19 mouse cellular contexts compared by ENCODE assay signal in genomic region chr1:72720115-72720725, GRCm38 (mm10). TPM values are rescaled to one million over a fixed set of nuclear protein-coding genes. Genes with fewer than 3 reads are reported as not detected.
A peak's percentile ranks its signal among the peaks of the same experiment; 100 is the strongest.
DNase-seq lines count a peak whose midpoint lies in the region; ATAC-seq lines count a peak whose summit lies in the region.
"Had no signal": no experiment of that assay in that cellular context is flagged by ENCODE, and none has a peak within 500 bp of the region (broad histone marks: within the 10 kb centered on the region; RNA-seq: fewer than 3 reads in every experiment).

No protein-coding gene starts in this region.

- no peaks in the 10 kb centered on the region for H3K27me3 ChIP-seq in kidney, embryonic 16.5 days (ENCODE audit: insufficient read depth, low read length)
- H3K27me3 ChIP-seq in hindbrain, embryonic 14.5 days (ENCODE audit: control insufficient read depth, insufficient read depth, low read length): no peaks in the 10 kb centered on the region
- H3K27me3 ChIP-seq in neural tube, embryonic 13.5 days: no peaks in the 10 kb centered on the region
- H3K27me3 ChIP-seq: embryonic facial prominence, embryonic 13.5 days; limb, embryonic 12.5 days; lung, embryonic 15.5 days had no signal

- no peaks in the 10 kb centered on the region for H3K9me3 ChIP-seq in kidney, embryonic 16.5 days (ENCODE audit: low read length)
- no peaks in the 10 kb centered on the region for H3K9me3 ChIP-seq in hindbrain, embryonic 14.5 days (ENCODE audit: control insufficient read depth, low read length)
- no peaks in the 10 kb centered on the region for H3K9me3 ChIP-seq in neural tube, embryonic 13.5 days
- H3K9me3 ChIP-seq: embryonic facial prominence, embryonic 13.5 days; limb, embryonic 12.5 days; lung, embryonic 15.5 days had no signal

- H3K36me3 ChIP-seq in kidney, embryonic 16.5 days (ENCODE audit: insufficient read depth, low read length): peaks cover 7% of the 10 kb centered on the region; the same call in 1 of the 2 replicates
- peaks cover 16% of the 10 kb centered on the region; the same call in 1 of the 2 replicates for H3K36me3 ChIP-seq in hindbrain, embryonic 14.5 days (replicated peaks; ENCODE audit: control insufficient read depth, insufficient read depth)
- peaks cover 19% of the 10 kb centered on the region for H3K36me3 ChIP-seq in neural tube, embryonic 13.5 days

- H3K4me2 ChIP-seq in kidney, embryonic 16.5 days (replicated peaks; ENCODE audit: low read depth, low read length): no peak overlapping the region
- no peak overlapping the region for H3K4me2 ChIP-seq in hindbrain, embryonic 14.5 days (replicated peaks)
- no peak overlapping the region for H3K4me2 ChIP-seq in neural tube, embryonic 13.5 days
- H3K4me2 ChIP-seq: embryonic facial prominence, embryonic 13.5 days; limb, embryonic 12.5 days; lung, embryonic 15.5 days had no signal

- 53% methylated on average over 6 of the region's 6 CpGs for WGBS in kidney, embryonic 16.5 days
- WGBS in hindbrain, embryonic 14.5 days: 15% methylated on average over 6 of the region's 6 CpGs
- 18% methylated on average over 6 of the region's 6 CpGs for WGBS in neural tube, embryonic 13.5 days

- H3K4me3 ChIP-seq in kidney, embryonic 16.5 days (ENCODE audit: low read length): no peak overlapping the region
- no peak overlapping the region for H3K4me3 ChIP-seq in hindbrain, embryonic 14.5 days (replicated peaks; ENCODE audit: low read length)
- no peak overlapping the region for H3K4me3 ChIP-seq in neural tube, embryonic 13.5 days
- H3K4me3 ChIP-seq: embryonic facial prominence, embryonic 13.5 days; heart, adult 2 months; limb, embryonic 12.5 days; lung, embryonic 15.5 days had no signal

- H3K9ac ChIP-seq in kidney, embryonic 16.5 days (replicated peaks; ENCODE audit: low read length): no peak overlapping the region
- H3K9ac ChIP-seq in hindbrain, embryonic 14.5 days: no peak overlapping the region
- no peak overlapping the region for H3K9ac ChIP-seq in neural tube, embryonic 13.5 days
- H3K9ac ChIP-seq: embryonic facial prominence, embryonic 13.5 days; limb, embryonic 12.5 days; lung, embryonic 15.5 days had no signal

- 0 out of 2 replicates have a peak, but pooled peaks have one; percentile 16 for ATAC-seq in kidney, embryonic 16.5 days (ENCODE audit: low FRiP score, low TSS enrichment)
- ATAC-seq in hindbrain, embryonic 14.5 days (ENCODE audit: low FRiP score): peak; percentile 81
- peak; percentile 66 for ATAC-seq in neural tube, embryonic 13.5 days (ENCODE audit: low read depth)

- no peak for DNase-seq in kidney, adult 8-10 months
- peak; percentile 39 for DNase-seq in embryo, embryonic 11 days
- peak; percentile 57 for DNase-seq in hindbrain, embryonic 14.5 days (ENCODE audit: low spot score)
- no peak for DNase-seq in gastrocnemius, adult 18-20 months (ENCODE audit: low spot score)
- no peak for DNase-seq in liver
- DNase-seq: adrenal gland, postnatal 36 days; cerebellum, adult 18-20 months; heart, adult 2 months; heart, postnatal 36 days; retina, postnatal 1 day; thymus, postnatal 4 days had no signal

- H3K27ac ChIP-seq in kidney, embryonic 16.5 days (ENCODE audit: low read length): no peak overlapping the region
- no peak overlapping the region for H3K27ac ChIP-seq in hindbrain, embryonic 14.5 days
- no peak overlapping the region for H3K27ac ChIP-seq in neural tube, embryonic 13.5 days (replicated peaks)
- H3K27ac ChIP-seq: embryonic facial prominence, embryonic 13.5 days; heart, adult 2 months; limb, embryonic 12.5 days; lung, embryonic 15.5 days had no signal

- H3K4me1 ChIP-seq in kidney, embryonic 16.5 days (ENCODE audit: insufficient read depth, low read length): no peaks in the 10 kb centered on the region
- H3K4me1 ChIP-seq in hindbrain, embryonic 14.5 days (replicated peaks; ENCODE audit: control insufficient read depth, insufficient read depth, low read length): no peaks in the 10 kb centered on the region
- peaks cover 11% of the 10 kb centered on the region for H3K4me1 ChIP-seq in neural tube, embryonic 13.5 days (replicated peaks)
- H3K4me1 ChIP-seq: embryonic facial prominence, embryonic 13.5 days; limb, embryonic 12.5 days had no signal

RNA-seq across cellular contexts. Expression of gene Rpl37a, which starts 9.1 kb away (rescaled TPM):
- polyA plus RNA-seq in kidney, embryonic 16.5 days (2015; fragmentation: Nextera tagmentation; extraction: Ambion mirVana): 1,455 and 1,531 TPM in 2 replicates
- polyA plus RNA-seq in hindbrain, embryonic 14.5 days (2014; fragmentation: Nextera tagmentation; extraction: Ambion mirVana): 1,010 and 1,289 TPM in 2 replicates
- 999 and 1,146 TPM in 2 replicates for polyA plus RNA-seq in neural tube, embryonic 13.5 days (2015; fragmentation: Nextera tagmentation; extraction: Ambion mirVana)
- total RNA-seq in gastrocnemius, adult 18-20 months (2021): 100 to 1,000 TPM; 566 to 581 TPM

RNA-seq across cellular contexts. Expression of gene Ankar, which starts 19.8 kb away (rescaled TPM):
- 0.05 TPM in 1 of 2 replicates, not detected in the other for polyA plus RNA-seq in kidney, embryonic 16.5 days (2015; fragmentation: Nextera tagmentation; extraction: Ambion mirVana)
- polyA plus RNA-seq in hindbrain, embryonic 14.5 days (2014; fragmentation: Nextera tagmentation; extraction: Ambion mirVana): not detected in 2 replicates
- polyA plus RNA-seq in neural tube, embryonic 13.5 days (2015; fragmentation: Nextera tagmentation; extraction: Ambion mirVana): not detected in 2 replicates
- total RNA-seq in gastrocnemius, adult 18-20 months (2021): not detected
- total RNA-seq: adrenal gland, postnatal 36 days; heart, adult 2 months; heart, postnatal 36 days; layer of hippocampus, postnatal 14 days; monocyte, adult 5-6 weeks had no signal
- polyA plus RNA-seq: embryonic facial prominence, embryonic 13.5 days; heart, adult 2 months; kidney, embryonic 14.5 days; limb, embryonic 12.5 days; lung, embryonic 15.5 days had no signal

Comparison
In these comparisons a context has a peak if more than half of its experiments do, and no peak if none do; other contexts are left out.
1. ATAC-seq: peak in every context shown above with its lines; median percentile 81 in hindbrain, embryonic 14.5 days; 66 in neural tube, embryonic 13.5 days; 16 in kidney, embryonic 16.5 days.
2. DNase-seq: peak in embryo, embryonic 11 days (single experiment) and hindbrain, embryonic 14.5 days (single experiment); none in kidney, adult 8-10 months (0 of 2), gastrocnemius, adult 18-20 months (single experiment) and liver (single experiment).